Mouse (Mus musculus): ENCODE results near the gene Fbxo41.
A peak's percentile ranks its signal among the peaks of the same experiment; 100 is the strongest.

Fbxo41 gene

GRCm38 (mm10) chr6:85447351-85447750 is 55.4 kb downstream of the Fbxo41 start:
- DNase-seq (ENCODE audit: low read depth, low spot score): no peak

- no peak for DNase-seq (ENCODE audit: low read depth, low spot score)
Measured at GRCm38 (mm10) chr6:85445286-85445685, 57.5 kb downstream of the Fbxo41 start.

- no peak for DNase-seq (ENCODE audit: low read depth, low spot score)
Measured at GRCm38 (mm10) chr6:85444266-85444965, 58.4 kb downstream of the Fbxo41 start.

- no peak for DNase-seq (ENCODE audit: low read depth, low spot score)
Measured at GRCm38 (mm10) chr6:85443488-85444233, 59.1 kb downstream of the Fbxo41 start.

GRCm38 (mm10) chr6:85441142-85441541 is 61.7 kb downstream of the Fbxo41 start:
- DNase-seq (ENCODE audit: low read depth, low spot score): no peak

- DNase-seq (ENCODE audit: low read depth, low spot score): no peak
Measured at GRCm38 (mm10) chr6:85436631-85437030, 66.2 kb downstream of the Fbxo41 start.

GRCm38 (mm10) chr6:85436204-85436603 is 66.6 kb downstream of the Fbxo41 start:
- no peak for DNase-seq (ENCODE audit: low read depth, low spot score)

- DNase-seq (ENCODE audit: low read depth, low spot score): no peak
Measured at GRCm38 (mm10) chr6:85433865-85434264, 68.9 kb downstream of the Fbxo41 start.

GRCm38 (mm10) chr6:85431842-85432431 is 70.9 kb downstream of the Fbxo41 start, which contains the start of gene Smyd5:
Gene Smyd5 (plus strand): TSS chr6:85431989.
- peak; percentile 94 for DNase-seq (ENCODE audit: low read depth, low spot score)

- DNase-seq (ENCODE audit: low read depth, low spot score): peak; percentile 50
Measured at GRCm38 (mm10) chr6:85431274-85431841, 71.4 kb downstream of the Fbxo41 start.

GRCm38 (mm10) chr6:85423836-85424379 is 78.9 kb downstream of the Fbxo41 start, which contains the start of gene Noto:
Gene Noto (plus strand): TSS chr6:85423886.
- DNase-seq (ENCODE audit: low read depth, low spot score): no peak

All from ES-CJ7 (cell line).